Mouse (Mus musculus): ENCODE measurements at regions not wholly inside any gene's neighbourhood (a gene's known extent, or its start where the extent isn't known, plus 50 kb on each side); places are given as distances from the start of the nearest gene placed in this dataset.
"Not testable (repeated sequence)": the region's sequence is repeated elsewhere in the genome, so short reads cannot be mapped to it uniquely, and the experiment has no call there.

- no peaks in the 10 kb centered on the region for H3K36me3 ChIP-seq (replicated peaks)
- no peak overlapping the region for H3K4me3 ChIP-seq (replicated peaks)
- H3K9ac ChIP-seq = no peak overlapping the region
- no peak overlapping the region for H3K4me2 ChIP-seq
- no peaks in the 10 kb centered on the region for H3K27me3 ChIP-seq
- H3K4me1 ChIP-seq (replicated peaks) = no peaks in the 10 kb centered on the region
- H3K27ac ChIP-seq (replicated peaks) = no peak overlapping the region
- no peak for ATAC-seq (ENCODE audit: insufficient read depth)
- no peaks in the 10 kb centered on the region for H3K9me3 ChIP-seq (replicated peaks)
- WGBS (ENCODE audit: insufficient replicate concordance) = 41% methylated on average over 5 of the region's 5 CpGs
Measured at GRCm38 (mm10) chr4:105718080-105718479, 71.6 kb upstream of the Gm12728 start.

DNA sequence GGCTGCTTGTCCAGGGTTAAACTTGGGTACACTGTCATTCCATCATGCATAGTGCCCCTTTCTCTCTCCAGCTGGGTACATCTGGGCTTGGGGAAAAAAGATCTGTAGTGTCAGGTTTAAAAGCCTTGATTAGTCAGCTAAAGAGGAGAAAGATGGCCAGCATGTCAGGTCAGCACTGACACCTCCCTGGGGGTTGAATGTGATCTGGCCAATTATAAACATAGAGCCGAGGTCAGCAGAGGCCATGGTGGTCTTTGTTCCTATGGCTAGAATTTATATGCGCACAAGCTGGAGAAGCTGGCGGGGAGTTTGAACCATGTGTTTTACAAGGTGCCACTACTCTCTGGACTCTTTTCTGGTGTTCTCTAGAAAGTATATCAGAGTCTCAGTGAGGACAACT lies 61.0 kb upstream of the Gm12728 start:
- no peaks in the 10 kb centered on the region for H3K4me1 ChIP-seq (replicated peaks)
- 73% methylated on average over 3 of the region's 3 CpGs for WGBS (ENCODE audit: insufficient replicate concordance)
- no peak overlapping the region for H3K27ac ChIP-seq (replicated peaks)

DNA sequence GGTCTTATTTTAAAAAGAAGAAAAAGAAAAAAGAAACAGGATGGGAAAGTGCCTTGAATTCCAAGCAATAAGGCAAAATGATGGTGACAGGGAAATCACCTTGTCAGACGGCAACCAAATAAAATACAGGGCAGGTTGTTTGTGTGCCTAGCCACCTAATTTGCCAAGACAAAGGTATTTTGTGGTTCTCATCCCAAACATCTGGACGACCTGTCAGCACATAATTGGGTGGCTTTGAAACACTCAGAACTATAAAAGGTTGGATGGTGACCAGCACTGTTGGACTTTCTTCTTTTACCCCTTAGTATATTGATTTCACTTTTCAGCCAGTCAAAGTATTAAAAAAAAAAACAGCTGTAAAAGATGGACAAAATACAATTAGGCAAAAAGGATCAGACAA lies 58.8 kb upstream of the Gm12728 start:
- Histone ChIP-seq H3K27me3 (no peaks in the 10 kb centered on the region), H3K36me3 (replicated peaks) (no peaks in the 10 kb centered on the region), H3K4me1 (replicated peaks) (no peaks in the 10 kb centered on the region), H3K4me3 (replicated peaks) (no peak overlapping the region), H3K4me2 (no peak overlapping the region), H3K9me3 (replicated peaks) (no peaks in the 10 kb centered on the region), H3K27ac (replicated peaks) (no peak overlapping the region), H3K9ac (no peak overlapping the region)
- 46% methylated on average over 2 of the region's 2 CpGs for WGBS (ENCODE audit: insufficient replicate concordance)
- no peak for ATAC-seq (ENCODE audit: insufficient read depth)

More for the DNA sequence above, 61.0 kb upstream of the Gm12728 start:
- Histone ChIP-seq H3K4me2 (no peak overlapping the region), H3K4me3 (replicated peaks) (no peak overlapping the region), H3K36me3 (replicated peaks) (no peaks in the 10 kb centered on the region), H3K9ac (no peak overlapping the region), H3K27me3 (no peaks in the 10 kb centered on the region), H3K9me3 (replicated peaks) (no peaks in the 10 kb centered on the region)
- no peak for ATAC-seq (ENCODE audit: insufficient read depth)

DNA sequence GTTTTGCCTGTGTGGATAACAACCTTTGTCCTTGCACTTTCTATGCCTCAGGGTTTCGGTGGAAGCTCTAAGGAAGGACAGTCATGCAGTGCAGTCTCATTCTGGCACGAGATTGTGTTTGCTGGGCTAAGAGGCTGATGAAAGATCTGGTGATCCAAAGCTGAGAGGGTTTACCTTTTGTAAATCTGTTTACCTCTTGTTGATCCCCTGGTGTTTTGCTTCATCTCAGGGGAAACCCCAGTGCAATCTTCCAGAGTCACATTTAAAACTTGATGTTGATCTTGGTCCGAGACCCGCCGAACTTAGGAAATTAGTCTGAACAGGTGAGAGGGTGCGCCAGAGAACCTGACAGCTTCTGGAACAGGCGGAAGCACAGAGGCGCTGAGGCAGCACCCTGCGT lies 54.6 kb upstream of the Gm12728 start:
- not testable (repeated sequence) for H3K4me1 ChIP-seq (replicated peaks); H3K4me2 ChIP-seq; H3K4me3 ChIP-seq (replicated peaks); H3K9ac ChIP-seq; ATAC-seq (ENCODE audit: insufficient read depth); H3K36me3 ChIP-seq (replicated peaks); H3K27me3 ChIP-seq; H3K9me3 ChIP-seq (replicated peaks); H3K27ac ChIP-seq (replicated peaks)
- WGBS (ENCODE audit: insufficient replicate concordance) = 73% methylated on average over 7 of the region's 9 CpGs

Data from liver, embryonic 15.5 days (tissue).